Mouse (Mus musculus) embryonic facial prominence, embryonic 13.5 days (tissue): ENCODE data around the gene AL732309.1. TPM values are rescaled to one million over a fixed set of nuclear protein-coding genes. Genes with fewer than 3 reads are reported as not detected.

Experiments used
- ATAC-seq: fragments of 200-750 bp; cut with Nextera tagmentation; 2 replicates; pipeline ENCODE4 v1.8.0; 2017; ENCODE audit warnings: low read depth; ENCODE audit not compliant: insufficient number of reproducible peaks, insufficient read depth, low FRiP score, low TSS enrichment
- H3K27ac ChIP-seq: fragments of 300-500 bp; sonication (generic); 2 replicates; pipeline ENCODE4 v1.5.1; 2015; ENCODE audit warnings: moderate library complexity, mild to moderate bottlenecking, inconsistent platforms
- H3K27me3 ChIP-seq: fragments of 300-500 bp; sonication (generic); 2 replicates; pipeline ENCODE4 v1.6.1; 2015; ENCODE audit warnings: mild to moderate bottlenecking, inconsistent platforms
- H3K36me3 ChIP-seq: fragments of 300-500 bp; sonication (generic); 2 replicates; pipeline ENCODE4 v1.6.1; 2015; ENCODE audit warnings: mild to moderate bottlenecking, inconsistent platforms
- H3K4me1 ChIP-seq: fragments of 300-500 bp; sonication (generic); 2 replicates; pipeline ENCODE4 v1.6.1; 2015; ENCODE audit warnings: inconsistent platforms
- H3K4me2 ChIP-seq: fragments of 300-500 bp; sonication (generic); 2 replicates; pipeline ENCODE4 v1.6.1; 2015; ENCODE audit warnings: moderate library complexity, mild to moderate bottlenecking, inconsistent platforms
- H3K4me3 ChIP-seq: fragments of 300-500 bp; sonication (generic); 2 replicates; pipeline ENCODE4 v1.5.1; 2015; ENCODE audit warnings: mild to moderate bottlenecking, inconsistent platforms
- H3K9ac ChIP-seq: fragments of 300-500 bp; sonication (generic); 2 replicates; pipeline ENCODE4 v1.6.1; 2015; ENCODE audit warnings: mild to moderate bottlenecking, inconsistent platforms
- H3K9me3 ChIP-seq: fragments of 300-500 bp; sonication (generic); 2 replicates; pipeline ENCODE4 v1.6.1; 2016; ENCODE audit warnings: inconsistent platforms
- WGBS: fragments of 180-500 bp; shearing (Covaris S2); methylation state at CpG from one replicate; pipeline ENCODE4 v1.1.7; 2015; ENCODE audit warnings: mixed read lengths; 5-methylcytosine and 5-hydroxymethylcytosine counted together
- polyA plus RNA-seq: library from polyadenylated mRNA; unstranded; fragments of >200 nt; fragmentation: Nextera tagmentation; extraction: Ambion mirVana; gene quantifications from 2 replicates; pipeline ENCODE4 v1.2.1, GENCODE M21; 2015

Gene AL732309.1
- polyA plus RNA-seq, 1 experiment from 2014 or later, result 6.9 TPM

- Histone ChIP-seq H3K27me3 (peaks cover 49% of the 10 kb centered on the region), H3K4me1 (peaks cover 35% of the 10 kb centered on the region), H3K9ac (no peak overlapping the region), H3K36me3 (peaks cover 44% of the 10 kb centered on the region), H3K4me2 (0 out of 2 replicates have a peak overlapping the region, but pooled peaks have one; percentile 2), H3K9me3 (no peaks in the 10 kb centered on the region), H3K27ac (peak overlapping the region; percentile 77), H3K4me3 (no peak overlapping the region)
- ATAC-seq, result no peak
- 51% methylated on average over 7 of the region's 7 CpGs for WGBS
These were observed 40.4 kb upstream of the AL732309.1 start for GRCm38 (mm10) chr2:25286837-25287636.

GRCm38 (mm10) chr2:25286314-25286713, 39.7 kb upstream of the AL732309.1 start:
- no peak for ATAC-seq
- Histone ChIP-seq H3K27ac (peak overlapping the region; percentile 76), H3K9ac (0 out of 2 replicates have a peak overlapping the region, but pooled peaks have one; percentile 6), H3K9me3 (no peaks in the 10 kb centered on the region), H3K27me3 (peaks cover 42% of the 10 kb centered on the region), H3K36me3 (peaks cover 49% of the 10 kb centered on the region), H3K4me2 (no peak overlapping the region), H3K4me1 (peaks cover 29% of the 10 kb centered on the region), H3K4me3 (no peak overlapping the region)
- 67% methylated on average over 1 of the region's 1 CpGs for WGBS

GRCm38 (mm10) chr2:25285551-25285950, 38.9 kb upstream of the AL732309.1 start:
- 81% methylated on average over 2 of the region's 2 CpGs for WGBS
- peaks cover 22% of the 10 kb centered on the region for H3K4me1 ChIP-seq

GRCm38 (mm10) chr2:25278928-25279882, 32.5 kb upstream of the AL732309.1 start:
- ATAC-seq, result no peak
- no peak overlapping the region for H3K27ac ChIP-seq
- H3K9me3 ChIP-seq, result no peaks in the 10 kb centered on the region
- no peak overlapping the region for H3K4me3 ChIP-seq
- no peaks in the 10 kb centered on the region for H3K27me3 ChIP-seq
- no peaks in the 10 kb centered on the region for H3K4me1 ChIP-seq
- no peak overlapping the region for H3K9ac ChIP-seq
- WGBS, result 61% methylated on average over 13 of the region's 13 CpGs
- H3K4me2 ChIP-seq, result no peak overlapping the region
- H3K36me3 ChIP-seq, result peaks cover 97% of the 10 kb centered on the region

More at GRCm38 (mm10) chr2:25285551-25285950, 38.9 kb upstream of the AL732309.1 start:
- no peak overlapping the region for H3K9ac ChIP-seq
- peaks cover 34% of the 10 kb centered on the region for H3K27me3 ChIP-seq
- no peak overlapping the region for H3K4me2 ChIP-seq
- H3K4me3 ChIP-seq, result no peak overlapping the region
- no peak for ATAC-seq
- peaks cover 57% of the 10 kb centered on the region for H3K36me3 ChIP-seq
- peak overlapping the region; percentile 76; the same call in 1 of the 2 replicates for H3K27ac ChIP-seq
- H3K9me3 ChIP-seq, result no peaks in the 10 kb centered on the region

- Histone ChIP-seq H3K27ac (0 out of 2 replicates have a peak overlapping the region, but pooled peaks have one; percentile 80), H3K4me2 (peak overlapping the region; percentile 97), H3K4me3 (peak overlapping the region; percentile 95), H3K9me3 (no peaks in the 10 kb centered on the region), H3K4me1 (peaks cover 22% of the 10 kb centered on the region), H3K27me3 (no peaks in the 10 kb centered on the region), H3K36me3 (peaks cover 73% of the 10 kb centered on the region), H3K9ac (peak overlapping the region; percentile 95)
- no peak for ATAC-seq
- WGBS, result 36% methylated on average over 16 of the region's 16 CpGs
These were observed 26.3 kb upstream of the AL732309.1 start for GRCm38 (mm10) chr2:25273010-25273409.

- under 1% methylated on average over 29 of the region's 29 CpGs for WGBS
- Histone ChIP-seq H3K36me3 (peaks cover 73% of the 10 kb centered on the region), H3K27ac (peak overlapping the region; percentile 80; the same call in 1 of the 2 replicates)
These were observed 25.9 kb upstream of the AL732309.1 start for GRCm38 (mm10) chr2:25272515-25272914.

GRCm38 (mm10) chr2:25271827-25272511, 25.3 kb upstream of the AL732309.1 start, which contains the start of the genes Ssna1 and Anapc2:
Ssna1 (minus strand) TSS chr2:25272438.
Anapc2 (plus strand) TSS chr2:25272478.
- ATAC-seq, result peak; percentile 92
- peaks cover 23% of the 10 kb centered on the region for H3K4me1 ChIP-seq
- H3K27ac ChIP-seq, result peak within 1 kb of the TSS; percentile 80
- peaks cover 72% of the 10 kb centered on the region for H3K36me3 ChIP-seq
- peak within 1 kb of the TSS; percentile 95 for H3K9ac ChIP-seq
- no peaks in the 10 kb centered on the region for H3K9me3 ChIP-seq
- under 1% methylated on average over 53 of the region's 55 CpGs for WGBS
- H3K4me2 ChIP-seq, result peak within 1 kb of the TSS; percentile 97
- H3K27me3 ChIP-seq, result no peaks in the 10 kb centered on the region
- H3K4me3 ChIP-seq, result peak within 1 kb of the TSS; percentile 95

More at GRCm38 (mm10) chr2:25272515-25272914, 25.9 kb upstream of the AL732309.1 start:
- H3K4me1 ChIP-seq, result peaks cover 22% of the 10 kb centered on the region
- peak overlapping the region; percentile 95 for H3K4me3 ChIP-seq
- peak overlapping the region; percentile 97 for H3K4me2 ChIP-seq
- 0 out of 2 replicates have a peak, but pooled peaks have one; percentile 20 for ATAC-seq
- H3K9me3 ChIP-seq, result no peaks in the 10 kb centered on the region
- H3K9ac ChIP-seq, result peak overlapping the region; percentile 95
- H3K27me3 ChIP-seq, result no peaks in the 10 kb centered on the region

- WGBS, result 73% methylated on average over 4 of the region's 4 CpGs
- Histone ChIP-seq H3K9me3 (no peaks in the 10 kb centered on the region), H3K4me3 (no peak overlapping the region), H3K27ac (no peak overlapping the region), H3K9ac (no peak overlapping the region), H3K36me3 (peaks cover 34% of the 10 kb centered on the region), H3K4me1 (peaks cover 51% of the 10 kb centered on the region), H3K4me2 (no peak overlapping the region), H3K27me3 (peaks cover 20% of the 10 kb centered on the region)
- no peak for ATAC-seq
These were observed 21.2 kb upstream of the AL732309.1 start for GRCm38 (mm10) chr2:25267746-25268309.

GRCm38 (mm10) chr2:25267241-25267640, 20.6 kb upstream of the AL732309.1 start:
- Histone ChIP-seq H3K9me3 (no peaks in the 10 kb centered on the region), H3K27ac (no peak overlapping the region), H3K36me3 (peaks cover 34% of the 10 kb centered on the region), H3K9ac (0 out of 2 replicates have a peak overlapping the region, but pooled peaks have one; percentile 46), H3K4me2 (no peak overlapping the region), H3K4me1 (peaks cover 51% of the 10 kb centered on the region), H3K27me3 (peaks cover 21% of the 10 kb centered on the region), H3K4me3 (no peak overlapping the region)
- no peak for ATAC-seq

GRCm38 (mm10) chr2:25266720-25267119, 20.1 kb upstream of the AL732309.1 start:
- Histone ChIP-seq H3K4me3 (no peak overlapping the region), H3K27me3 (peaks cover 21% of the 10 kb centered on the region), H3K27ac (no peak overlapping the region), H3K9ac (peak overlapping the region; percentile 77; the same call in 1 of the 2 replicates), H3K9me3 (no peaks in the 10 kb centered on the region), H3K4me2 (no peak overlapping the region), H3K36me3 (peaks cover 34% of the 10 kb centered on the region), H3K4me1 (peaks cover 51% of the 10 kb centered on the region)
- 54% methylated on average over 2 of the region's 2 CpGs for WGBS
- ATAC-seq, result no peak
